In genomic region chr15:56746698-56747097, GRCm38 (mm10) we compare ENCODE assay signal across 29 mouse cellular contexts.
A peak's percentile ranks its signal among the peaks of the same experiment; 100 is the strongest.
DNase-seq lines count a peak whose midpoint lies in the region; ATAC-seq and TF ChIP-seq lines count a peak whose summit lies in the region.
"Had no signal": no experiment of that assay in that cellular context is flagged by ENCODE, and none has a peak within 500 bp of the region (broad histone marks: within the 10 kb centered on the region; RNA-seq: fewer than 3 reads in every experiment).

No protein-coding gene starts in this region.

- H3K27ac ChIP-seq in kidney, embryonic 15.5 days = no peak overlapping the region
- H3K27ac ChIP-seq in kidney, embryonic 16.5 days (ENCODE audit: low read length) = no peak overlapping the region
- H3K27ac ChIP-seq in liver, adult 2 months (replicated peaks; ENCODE audit: insufficient read depth, low read depth, low read length) = no peak overlapping the region
- H3K27ac ChIP-seq in intestine, embryonic 16.5 days (ENCODE audit: low read length) = no peak overlapping the region
- H3K27ac ChIP-seq: embryonic facial prominence, embryonic 10.5 days; embryonic facial prominence, embryonic 13.5 days; forebrain, embryonic 12.5 days; forebrain, embryonic 15.5 days; heart, embryonic 15.5 days; hindbrain, embryonic 10.5 days; hindbrain, embryonic 13.5 days had no signal

- no peak for ATAC-seq in kidney, embryonic 15.5 days (replicated peaks; ENCODE audit: low FRiP score)
- no peak for ATAC-seq in kidney, embryonic 16.5 days (ENCODE audit: low FRiP score, low TSS enrichment)
- ATAC-seq in intestine, embryonic 16.5 days = peak; percentile 90
- ATAC-seq: activated CD4-positive, CD25-positive, alpha-beta regulatory T cell, adult 4 months; forebrain, embryonic 15.5 days had no signal

- H3K4me1 ChIP-seq in kidney, embryonic 15.5 days = no peaks in the 10 kb centered on the region
- H3K4me1 ChIP-seq in kidney, embryonic 16.5 days (ENCODE audit: insufficient read depth, low read length) = no peaks in the 10 kb centered on the region
- H3K4me1 ChIP-seq in liver, adult 2 months (ENCODE audit: control insufficient read depth, insufficient read depth, low read length) = no peaks in the 10 kb centered on the region
- no peaks in the 10 kb centered on the region for H3K4me1 ChIP-seq in intestine, embryonic 16.5 days (ENCODE audit: control insufficient read depth, insufficient read depth, low read length)
- H3K4me1 ChIP-seq: embryonic facial prominence, embryonic 13.5 days; forebrain, embryonic 15.5 days; heart, embryonic 12.5 days; heart, embryonic 15.5 days had no signal

- H3K27me3 ChIP-seq in kidney, embryonic 15.5 days = no peaks in the 10 kb centered on the region
- no peaks in the 10 kb centered on the region for H3K27me3 ChIP-seq in kidney, embryonic 16.5 days (ENCODE audit: insufficient read depth, low read length)
- no peaks in the 10 kb centered on the region for H3K27me3 ChIP-seq in liver, adult 2 months (ENCODE audit: control insufficient read depth, insufficient read depth, low read length)
- no peaks in the 10 kb centered on the region for H3K27me3 ChIP-seq in intestine, embryonic 16.5 days (replicated peaks; ENCODE audit: control insufficient read depth, insufficient read depth, low read length)
- H3K27me3 ChIP-seq: embryonic facial prominence, embryonic 13.5 days; forebrain, embryonic 12.5 days; forebrain, embryonic 15.5 days; heart, embryonic 12.5 days; heart, embryonic 15.5 days; hindbrain, embryonic 13.5 days had no signal

- DNase-seq in kidney, adult 11 months = peak; percentile 13
- DNase-seq in kidney, adult 9 months = peak; percentile 73
- peak; percentile 78 for DNase-seq in liver, adult 2 months (ENCODE audit: extremely low read depth, low read depth, low spot score)
- DNase-seq in liver = no peak
- no peak for DNase-seq in cerebellum, postnatal 4 days (ENCODE audit: low spot score in 2 of 2)
- DNase-seq: adrenal gland, postnatal 10 days; adrenal gland, postnatal 36 days; cerebellum, adult 11 months; cerebellum, adult 2 months; cerebellum, adult 9-11 months; cerebellum, postnatal 25 days; embryo, embryonic 11 days; gastrocnemius, postnatal 25 days; heart, adult 18-20 months; heart, postnatal 10 days; heart, postnatal 36 days had no signal

- no peak overlapping the region for H3K4me3 ChIP-seq in kidney, embryonic 15.5 days (replicated peaks)
- no peak overlapping the region for H3K4me3 ChIP-seq in kidney, embryonic 16.5 days (ENCODE audit: low read length)
- H3K4me3 ChIP-seq in liver, adult 2 months (ENCODE audit: insufficient read depth, low read depth, low read length) = no peak overlapping the region
- no peak overlapping the region for H3K4me3 ChIP-seq in intestine, embryonic 16.5 days (ENCODE audit: low read length)
- H3K4me3 ChIP-seq: embryonic facial prominence, embryonic 10.5 days; embryonic facial prominence, embryonic 13.5 days; erythroblast, embryonic 14.5 days; forebrain, embryonic 12.5 days; forebrain, embryonic 15.5 days; heart, embryonic 12.5 days; heart, embryonic 15.5 days; hindbrain, embryonic 10.5 days; hindbrain, embryonic 13.5 days had no signal

- TF ChIP-seq CTCF in liver, adult 2 months (IDR thresholded peaks at IDR 0.05; ENCODE audit: low read depth, low read length) = no peak

- no peaks in the 10 kb centered on the region for H3K79me2 ChIP-seq in liver, adult 2 months (ENCODE audit: control insufficient read depth, insufficient read depth, low read length)

- no peak overlapping the region for H3K9ac ChIP-seq in kidney, embryonic 15.5 days
- H3K9ac ChIP-seq in kidney, embryonic 16.5 days (replicated peaks; ENCODE audit: low read length) = no peak overlapping the region
- H3K9ac ChIP-seq in liver, adult 2 months (ENCODE audit: low read depth, low read length) = no peak overlapping the region
- no peak overlapping the region for H3K9ac ChIP-seq in intestine, embryonic 16.5 days (ENCODE audit: low read depth, low read length)
- H3K9ac ChIP-seq: embryonic facial prominence, embryonic 13.5 days; forebrain, embryonic 12.5 days; forebrain, embryonic 15.5 days; heart, embryonic 12.5 days; heart, embryonic 15.5 days; hindbrain, embryonic 13.5 days had no signal

- TF ChIP-seq POLR2A in liver, adult 2 months (IDR thresholded peaks at IDR 0.05; ENCODE audit: extremely low read depth, insufficient read depth, low read length) = no peak

- no peaks in the 10 kb centered on the region for H3K36me3 ChIP-seq in kidney, embryonic 15.5 days
- no peaks in the 10 kb centered on the region for H3K36me3 ChIP-seq in kidney, embryonic 16.5 days (ENCODE audit: insufficient read depth, low read length)
- H3K36me3 ChIP-seq in liver, adult 2 months (ENCODE audit: control insufficient read depth, insufficient read depth, low read length) = no peaks in the 10 kb centered on the region
- no peaks in the 10 kb centered on the region for H3K36me3 ChIP-seq in intestine, embryonic 16.5 days (ENCODE audit: control insufficient read depth, insufficient read depth, low read length)
- H3K36me3 ChIP-seq: embryonic facial prominence, embryonic 10.5 days; embryonic facial prominence, embryonic 13.5 days; forebrain, embryonic 12.5 days; forebrain, embryonic 15.5 days; heart, embryonic 12.5 days; heart, embryonic 15.5 days; hindbrain, embryonic 10.5 days; hindbrain, embryonic 13.5 days had no signal

- no peak overlapping the region for H3K4me2 ChIP-seq in kidney, embryonic 15.5 days
- no peak overlapping the region for H3K4me2 ChIP-seq in kidney, embryonic 16.5 days (replicated peaks; ENCODE audit: low read depth, low read length)
- H3K4me2 ChIP-seq in intestine, embryonic 16.5 days (ENCODE audit: low read depth, low read length) = no peak overlapping the region
- H3K4me2 ChIP-seq: embryonic facial prominence, embryonic 13.5 days; forebrain, embryonic 12.5 days; forebrain, embryonic 15.5 days; heart, embryonic 12.5 days; heart, embryonic 15.5 days; hindbrain, embryonic 13.5 days had no signal

- WGBS in kidney, embryonic 15.5 days = 54% methylated on average over 1 of the region's 1 CpGs
- WGBS in kidney, embryonic 16.5 days = 46% methylated on average over 1 of the region's 1 CpGs
- 17% methylated on average over 1 of the region's 1 CpGs for WGBS in liver, adult 2 months
- 53% methylated on average over 1 of the region's 1 CpGs for WGBS in intestine, embryonic 16.5 days

- no peaks in the 10 kb centered on the region for H3K9me3 ChIP-seq in kidney, embryonic 15.5 days (replicated peaks)
- H3K9me3 ChIP-seq in kidney, embryonic 16.5 days (ENCODE audit: low read length) = no peaks in the 10 kb centered on the region
- H3K9me3 ChIP-seq in intestine, embryonic 16.5 days (ENCODE audit: control insufficient read depth, low read length) = no peaks in the 10 kb centered on the region
- H3K9me3 ChIP-seq: embryonic facial prominence, embryonic 10.5 days; embryonic facial prominence, embryonic 13.5 days; forebrain, embryonic 12.5 days; forebrain, embryonic 15.5 days; heart, embryonic 12.5 days; heart, embryonic 15.5 days; hindbrain, embryonic 10.5 days; hindbrain, embryonic 13.5 days had no signal

Comparison
In these comparisons a context has a peak if more than half of its experiments do, and no peak if none do; other contexts are left out.
1. DNase-seq: peak in kidney, adult 11 months (single experiment), kidney, adult 9 months (single experiment) and liver, adult 2 months (single experiment); none in liver (single experiment) and cerebellum, postnatal 4 days (0 of 2).